Mouse (Mus musculus) liver, embryonic 15.5 days (tissue): Measurements from ENCODE around the gene Nin. TPM values are rescaled to one million over a fixed set of nuclear protein-coding genes. Genes with fewer than 3 reads are reported as not detected.
"Not testable (repeated sequence)": the region's sequence is repeated elsewhere in the genome, so short reads cannot be mapped to it uniquely, and the experiment has no call there.

Source experiments
- ATAC-seq: fragments of 200-750 bp; cut with Nextera tagmentation; 2 replicates; pipeline ENCODE4 v1.8.0; 2017; ENCODE audit warnings: moderate number of reproducible peaks, mild to moderate bottlenecking, moderate library complexity; ENCODE audit not compliant: insufficient read depth
- H3K27ac ChIP-seq: fragments of 300-500 bp; sonication (generic); replicated peaks from 2 replicates; pipeline ENCODE4 v1.5.1; 2015; ENCODE audit warnings: mild to moderate bottlenecking, inconsistent platforms
- H3K27me3 ChIP-seq: fragments of 300-500 bp; sonication (generic); 2 replicates; pipeline ENCODE4 v1.6.1; 2015; ENCODE audit warnings: mild to moderate bottlenecking, inconsistent platforms
- H3K36me3 ChIP-seq: fragments of 300-500 bp; sonication (generic); replicated peaks from 2 replicates; pipeline ENCODE4 v1.6.1; 2015; ENCODE audit warnings: moderate library complexity, mild to moderate bottlenecking, inconsistent platforms
- H3K4me1 ChIP-seq: fragments of 300-500 bp; sonication (generic); replicated peaks from 2 replicates; pipeline ENCODE4 v1.6.1; 2015; ENCODE audit warnings: inconsistent platforms
- H3K4me2 ChIP-seq: fragments of 300-500 bp; sonication (generic); 2 replicates; pipeline ENCODE4 v1.6.1; 2015; ENCODE audit warnings: moderate library complexity, mild to moderate bottlenecking, inconsistent platforms
- H3K4me3 ChIP-seq: fragments of 300-500 bp; sonication (generic); replicated peaks from 2 replicates; pipeline ENCODE4 v1.5.1; 2015; ENCODE audit warnings: mild to moderate bottlenecking, inconsistent platforms
- H3K9ac ChIP-seq: fragments of 300-500 bp; sonication (generic); 2 replicates; pipeline ENCODE4 v1.6.1; 2015; ENCODE audit warnings: moderate library complexity, mild to moderate bottlenecking, inconsistent platforms
- H3K9me3 ChIP-seq: fragments of 300-500 bp; sonication (generic); replicated peaks from 2 replicates; pipeline ENCODE4 v1.6.1; 2016; ENCODE audit warnings: inconsistent platforms
- WGBS: fragments of 180-500 bp; shearing (Covaris S2); methylation state at CpG from one replicate; pipeline ENCODE4 v1.1.7; 2015; ENCODE audit warnings: mixed read lengths; ENCODE audit not compliant: insufficient replicate concordance; 5-methylcytosine and 5-hydroxymethylcytosine counted together
- polyA plus RNA-seq: library from polyadenylated mRNA; unstranded; fragments of >200 nt; fragmentation: Nextera tagmentation; extraction: Ambion mirVana; gene quantifications from 2 replicates; pipeline ENCODE4 v1.2.1, GENCODE M21; 2015

Gene Nin
- polyA plus RNA-seq: 3.0 and 3.2 TPM in 2 replicates

- Histone ChIP-seq H3K4me2 (peak within 1 kb of the TSS; percentile 94; the same call in 1 of the 2 replicates), H3K4me1 (peaks cover 23% of the 10 kb centered on the region), H3K4me3 (no peak within 1 kb of the TSS), H3K27ac (no peak within 1 kb of the TSS), H3K27me3 (peaks cover 58% of the 10 kb centered on the region), H3K9me3 (no peaks in the 10 kb centered on the region), H3K9ac (no peak within 1 kb of the TSS), H3K36me3 (no peaks in the 10 kb centered on the region)
- no peak for ATAC-seq
- WGBS: 61% methylated on average over 11 of the region's 11 CpGs
These were observed at the start of gene Nin for GRCm38 (mm10) chr12:70113351-70113750. Nin (minus strand) TSS chr12:70113717.

GRCm38 (mm10) chr12:70161057-70161456 is 47.5 kb upstream of the Nin start:
- Histone ChIP-seq H3K9me3 (no peaks in the 10 kb centered on the region), H3K4me1 (no peaks in the 10 kb centered on the region), H3K4me2 (no peak overlapping the region), H3K27me3 (no peaks in the 10 kb centered on the region), H3K9ac (no peak overlapping the region), H3K36me3 (no peaks in the 10 kb centered on the region), H3K27ac (no peak overlapping the region), H3K4me3 (no peak overlapping the region)
- 66% methylated on average over 5 of the region's 5 CpGs for WGBS
- no peak for ATAC-seq

- no peak overlapping the region for H3K27ac ChIP-seq
- H3K4me2 ChIP-seq: no peak overlapping the region
- no peaks in the 10 kb centered on the region for H3K4me1 ChIP-seq
- no peak overlapping the region for H3K4me3 ChIP-seq
- ATAC-seq: no peak
- H3K9ac ChIP-seq: no peak overlapping the region
- WGBS: 45% methylated on average over 5 of the region's 5 CpGs
- H3K27me3 ChIP-seq: no peaks in the 10 kb centered on the region
- H3K36me3 ChIP-seq: no peaks in the 10 kb centered on the region
- no peaks in the 10 kb centered on the region for H3K9me3 ChIP-seq
These were observed 44.0 kb upstream of the Nin start for GRCm38 (mm10) chr12:70157292-70158066.

DNA sequence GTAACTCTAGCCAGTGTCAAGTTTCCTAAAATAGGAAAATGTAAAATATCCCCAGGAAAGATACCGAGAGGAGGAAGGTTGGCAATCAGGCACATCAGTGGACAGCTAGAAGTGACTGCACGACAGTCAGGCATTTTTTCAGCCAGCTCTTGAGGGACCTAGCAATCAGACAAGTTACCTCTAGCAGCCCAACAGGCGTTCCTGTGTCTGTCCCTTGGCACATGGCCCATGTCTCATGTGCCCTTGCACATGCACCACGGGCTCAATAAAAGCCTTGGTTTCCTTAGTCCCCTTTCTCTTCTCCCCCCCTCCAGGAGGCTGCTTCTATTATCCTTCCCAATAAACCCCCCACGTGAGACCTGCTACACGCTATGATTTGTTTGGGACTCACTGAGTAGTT is 42.7 kb upstream of the Nin start:
- no peak overlapping the region for H3K27ac ChIP-seq
- no peaks in the 10 kb centered on the region for H3K4me1 ChIP-seq
- no peaks in the 10 kb centered on the region for H3K27me3 ChIP-seq
- H3K4me2 ChIP-seq: no peak overlapping the region
- no peaks in the 10 kb centered on the region for H3K9me3 ChIP-seq
- WGBS: 51% methylated on average over 6 of the region's 6 CpGs
- no peaks in the 10 kb centered on the region for H3K36me3 ChIP-seq
- ATAC-seq: no peak
- no peak overlapping the region for H3K9ac ChIP-seq
- no peak overlapping the region for H3K4me3 ChIP-seq

DNA sequence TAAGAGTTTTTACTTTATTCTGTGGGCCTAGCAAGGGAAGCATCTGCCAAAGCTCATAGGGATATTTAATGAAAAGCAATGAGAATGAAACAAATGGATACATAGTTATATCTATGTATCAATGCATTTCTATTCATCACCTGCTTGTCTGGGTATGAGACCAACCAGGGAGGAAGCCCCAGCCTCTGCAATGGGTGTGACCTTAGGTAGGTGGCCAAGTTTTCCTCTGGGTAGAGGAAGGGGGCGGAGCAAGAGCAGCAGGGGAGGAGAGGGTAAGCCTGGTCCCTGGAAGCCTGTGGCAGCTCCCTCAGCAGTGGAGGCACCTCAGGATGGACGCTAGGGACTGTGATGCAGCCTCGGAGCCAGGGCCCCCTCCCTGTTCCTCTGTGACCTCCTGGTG is 40.3 kb upstream of the Nin start, which contains the start of gene Abhd12b:
TSS of gene Abhd12b (plus strand) at position 301 of the 400 bp plus-strand sequence.
- 52% methylated on average over 3 of the region's 3 CpGs for WGBS
- no peak for ATAC-seq
- Histone ChIP-seq H3K4me1 (peaks cover 2% of the 10 kb centered on the region; the same call in 1 of the 2 replicates), H3K9ac (no peak within 1 kb of the TSS), H3K36me3 (no peaks in the 10 kb centered on the region), H3K27ac (no peak within 1 kb of the TSS), H3K4me3 (no peak within 1 kb of the TSS), H3K4me2 (no peak within 1 kb of the TSS), H3K9me3 (no peaks in the 10 kb centered on the region), H3K27me3 (no peaks in the 10 kb centered on the region)

- peaks cover 9% of the 10 kb centered on the region; the same call in 1 of the 2 replicates for H3K4me1 ChIP-seq
- no peaks in the 10 kb centered on the region for H3K27me3 ChIP-seq
- no peak for ATAC-seq
- no peak overlapping the region; the same call in 1 of the 2 replicates for H3K9ac ChIP-seq
- H3K9me3 ChIP-seq: no peaks in the 10 kb centered on the region
- peak overlapping the region; percentile 54 for H3K4me2 ChIP-seq
- H3K36me3 ChIP-seq: no peaks in the 10 kb centered on the region
- 12% methylated on average over 11 of the region's 11 CpGs for WGBS
- H3K4me3 ChIP-seq: peak overlapping the region; percentile 30; the same call in 1 of the 2 replicates
- no peak overlapping the region for H3K27ac ChIP-seq
These were observed 35.2 kb upstream of the Nin start for GRCm38 (mm10) chr12:70148631-70149265.

DNA sequence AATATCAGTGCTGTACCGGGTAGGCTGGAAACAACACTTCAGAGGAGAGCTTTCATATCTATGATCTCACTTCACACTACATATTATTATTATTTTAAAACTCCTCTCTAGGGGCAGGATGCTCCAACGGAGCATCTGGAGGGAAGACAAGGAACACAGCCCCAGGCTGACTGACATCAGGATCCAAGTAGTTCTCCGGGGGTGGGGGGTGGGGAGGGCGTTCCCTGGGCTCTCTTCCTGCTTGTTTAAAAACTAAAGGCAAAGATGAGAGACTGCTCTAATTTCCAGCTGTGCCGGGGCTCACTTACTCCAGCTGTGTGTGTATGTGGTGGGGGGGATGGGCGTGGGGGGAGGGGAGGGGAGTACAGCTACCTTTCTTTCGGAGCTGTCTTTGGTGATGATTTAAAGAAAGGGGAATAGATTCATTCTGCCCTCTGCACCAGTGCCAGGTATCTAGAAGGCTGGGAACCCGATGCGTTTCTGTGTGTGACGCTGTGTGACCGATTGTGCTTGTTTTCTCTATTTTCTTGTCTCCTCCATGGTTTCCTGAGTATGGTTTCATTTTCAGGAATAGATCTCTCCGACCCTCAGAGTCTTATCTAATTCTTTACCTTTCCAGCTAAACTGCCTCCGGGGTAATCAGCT is 34.6 kb upstream of the Nin start:
- peak overlapping the region; percentile 54 for H3K4me2 ChIP-seq

GRCm38 (mm10) chr12:70145586-70145985 is 32.1 kb upstream of the Nin start:
- Histone ChIP-seq H3K9me3 (no peaks in the 10 kb centered on the region), H3K36me3 (no peaks in the 10 kb centered on the region), H3K27me3 (no peaks in the 10 kb centered on the region), H3K27ac (no peak overlapping the region), H3K4me3 (no peak overlapping the region), H3K9ac (no peak overlapping the region), H3K4me1 (peaks cover 9% of the 10 kb centered on the region; the same call in 1 of the 2 replicates), H3K4me2 (no peak overlapping the region)
- WGBS: 68% methylated on average over 6 of the region's 6 CpGs
- no peak for ATAC-seq

More for the DNA sequence above, 34.6 kb upstream of the Nin start:
- H3K4me1 ChIP-seq: peaks cover 9% of the 10 kb centered on the region; the same call in 1 of the 2 replicates
- no peak overlapping the region for H3K27ac ChIP-seq
- H3K36me3 ChIP-seq: no peaks in the 10 kb centered on the region
- H3K9ac ChIP-seq: no peak overlapping the region
- H3K27me3 ChIP-seq: no peaks in the 10 kb centered on the region
- peak overlapping the region; percentile 30 for H3K4me3 ChIP-seq
- WGBS: 6% methylated on average over 13 of the region's 13 CpGs
- ATAC-seq: no peak
- no peaks in the 10 kb centered on the region for H3K9me3 ChIP-seq

DNA sequence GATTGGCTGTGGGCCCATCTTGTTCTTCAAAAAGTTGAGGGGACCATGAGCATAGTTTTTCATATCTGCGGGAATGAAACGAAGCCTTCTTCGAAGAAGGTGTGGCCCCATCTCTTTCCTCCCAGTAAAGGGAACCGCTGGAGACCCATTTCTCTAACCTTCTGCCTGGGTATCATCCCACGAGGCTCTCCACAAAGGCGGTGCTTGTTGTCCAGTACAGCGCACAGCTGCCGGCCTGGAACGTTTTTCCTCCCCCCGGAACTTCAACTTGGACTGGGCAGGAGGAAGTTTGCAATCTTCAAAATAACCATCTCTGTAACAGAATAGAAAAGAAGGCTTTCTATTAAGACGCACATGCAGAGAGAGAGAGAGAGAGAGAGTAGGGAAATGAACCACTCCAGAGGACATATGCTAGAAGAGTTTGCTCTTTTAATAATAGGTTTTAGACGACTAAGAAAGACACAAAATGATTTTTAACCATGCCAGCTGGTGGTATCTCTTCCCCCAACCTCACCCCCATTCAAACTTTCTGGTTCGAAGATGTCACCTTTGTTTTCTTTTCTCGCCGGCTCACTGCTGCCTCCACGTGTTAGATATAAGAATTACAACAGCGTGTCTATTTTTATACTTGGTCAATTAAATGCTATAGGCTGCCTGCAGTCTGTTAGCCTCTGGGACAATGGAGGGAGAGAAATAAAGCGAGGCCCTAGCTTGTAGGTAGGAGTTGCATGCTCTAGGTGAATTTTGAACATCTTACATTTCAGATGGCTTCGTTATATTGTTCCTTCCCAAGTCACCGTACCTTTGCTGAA is 31.3 kb upstream of the Nin start:
- H3K27ac ChIP-seq: no peak overlapping the region
- H3K4me1 ChIP-seq: peaks cover 9% of the 10 kb centered on the region; the same call in 1 of the 2 replicates
- H3K27me3 ChIP-seq: no peaks in the 10 kb centered on the region
- ATAC-seq: no peak
- H3K9ac ChIP-seq: no peak overlapping the region
- H3K9me3 ChIP-seq: no peaks in the 10 kb centered on the region
- WGBS: 42% methylated on average over 20 of the region's 20 CpGs
- H3K36me3 ChIP-seq: no peaks in the 10 kb centered on the region
- no peak overlapping the region for H3K4me3 ChIP-seq
- no peak overlapping the region for H3K4me2 ChIP-seq

- ATAC-seq, H3K9ac ChIP-seq, H3K27ac ChIP-seq, H3K4me2 ChIP-seq, H3K9me3 ChIP-seq, H3K4me1 ChIP-seq, H3K36me3 ChIP-seq, H3K4me3 ChIP-seq, H3K27me3 ChIP-seq: not testable (repeated sequence)
- WGBS: 48% methylated on average over 3 of the region's 3 CpGs
These were observed 30.6 kb upstream of the Nin start for GRCm38 (mm10) chr12:70144106-70144587.
